Mouse (Mus musculus): ENCODE data around the gene 6430571L13Rik. TPM values are rescaled to one million over a fixed set of nuclear protein-coding genes. Genes with fewer than 3 reads are reported as not detected.

6430571L13Rik gene
- total and polyA plus RNA-seq, 3 experiments, result 0.09 to 0.72 (median 0.11) TPM

- Histone ChIP-seq H3K4me2 (ENCODE audit: insufficient read depth, low read depth, poor library complexity, severe bottlenecking) (no peak overlapping the region), H3K79me2 (replicated peaks; ENCODE audit: control insufficient read depth, extremely low read depth, insufficient read depth, poor library complexity, severe bottlenecking) (no peaks in the 10 kb centered on the region), H3K9me3 (replicated peaks; ENCODE audit: low read length) (no peaks in the 10 kb centered on the region), H3K4me1 (ENCODE audit: control insufficient read depth in 1 of 2, insufficient read depth in 2 of 2) (peaks cover 26 to 64% of the 10 kb centered on the region in 2 experiments), H3K4me3 (replicated peaks in 1 of 3; ENCODE audit: low read depth in 2 of 3, low read length in 2 of 3, poor library complexity in 1 of 3) (no peak overlapping the region), H3K9ac (ENCODE audit: insufficient read depth, low read depth) (no peak overlapping the region), H3K36me3 (replicated peaks in 1 of 2; ENCODE audit: control insufficient read depth in 1 of 2, insufficient read depth in 1 of 2, low read length in 1 of 2) (peaks cover 7 to 49% of the 10 kb centered on the region in 2 experiments), H3K27ac (ENCODE audit: insufficient read depth, low read depth) (no peak overlapping the region), H3K27me3 (replicated peaks) (peaks cover 7% of the 10 kb centered on the region)
- dilution Hi-C loops (cut with MboI; ENCODE audit: extremely low pct_ligation_motif_present, extremely low pct_unique_long_range_greater_than_20kb, low sequenced_read_pairs), result no loop called here
- DNase-seq (ENCODE audit: extremely low read depth), result no peak
- in situ Hi-C loops (cut with MboI; ENCODE audit: low pct_ligation_motif_present, low pct_unique_long_range_greater_than_20kb, low sequenced_read_pairs), result loop anchor here (5.0 kb wide), 1 partner anchor 39 kb away; the partner anchor contains the start of gene Cish
- TF ChIP-seq CHD2 (IDR thresholded peaks at IDR 0.05; ENCODE audit: low read length) (no peak), USF2 (conservative IDR thresholded peaks at IDR 0.05; ENCODE audit: low read depth, low read length) (no peak), MAFK (IDR thresholded peaks at IDR 0.05; ENCODE audit: insufficient replicate concordance, low read length) (no peak), E2F4 (IDR thresholded peaks at IDR 0.05; ENCODE audit: insufficient replicate concordance, low read depth, low read length) (no peak), IRF4 (IDR thresholded peaks at IDR 0.05; ENCODE audit: low read depth, low read length) (no peak), NELFE (IDR thresholded peaks at IDR 0.05; ENCODE audit: low read depth, low read length) (no peak), ETS1 (conservative IDR thresholded peaks at IDR 0.05; ENCODE audit: low read depth, low read length) (no peak), MYC (IDR thresholded peaks at IDR 0.05; ENCODE audit: low read depth, low read length) (no peak), PAX5 (IDR thresholded peaks at IDR 0.05; ENCODE audit: low read length) (no peak), JUND (conservative IDR thresholded peaks at IDR 0.05; ENCODE audit: low read depth, low read length) (no peak), MEF2A (IDR thresholded peaks at IDR 0.05; ENCODE audit: borderline replicate concordance, low read depth, low read length) (no peak), TCF12 (IDR thresholded peaks at IDR 0.05; ENCODE audit: low read depth, low read length) (no peak), MAX (IDR thresholded peaks at IDR 0.05; ENCODE audit: low read length) (no peak), CHD1 (IDR thresholded peaks at IDR 0.05; ENCODE audit: low read depth, low read length) (no peak), ZNF384 (IDR thresholded peaks at IDR 0.05; ENCODE audit: low read depth, low read length) (no peak)
These were observed 4.0 kb upstream of the 6430571L13Rik start for GRCm38 (mm10) chr9:107336386-107336785.

GRCm38 (mm10) chr9:107338172-107338883 is 2.1 kb upstream of the 6430571L13Rik start, which contains the start of gene Hemk1:
Gene Hemk1, minus strand, starts transcription at chr9:107338350.
- Histone ChIP-seq H3K79me2 (replicated peaks; ENCODE audit: control insufficient read depth, extremely low read depth, insufficient read depth, poor library complexity, severe bottlenecking) (no peaks in the 10 kb centered on the region), H3K4me1 (ENCODE audit: control insufficient read depth in 1 of 2, insufficient read depth in 2 of 2) (peaks cover 27 to 57% of the 10 kb centered on the region in 2 experiments), H3K36me3 (replicated peaks in 1 of 2; ENCODE audit: control insufficient read depth in 1 of 2, insufficient read depth in 1 of 2, low read length in 1 of 2) (peaks cover 0 to 30% of the 10 kb centered on the region in 2 experiments), H3K27ac (ENCODE audit: insufficient read depth, low read depth) (no peak within 1 kb of the TSS), H3K4me2 (ENCODE audit: insufficient read depth, low read depth, poor library complexity, severe bottlenecking) (peak within 1 kb of the TSS; percentile 94), H3K4me3 (replicated peaks in 1 of 3; ENCODE audit: low read depth in 2 of 3, low read length in 2 of 3, poor library complexity in 1 of 3) (peak within 1 kb of the TSS; percentile 69 to 89 (median 74)), H3K27me3 (replicated peaks) (peaks cover 26% of the 10 kb centered on the region), H3K9ac (ENCODE audit: insufficient read depth, low read depth) (peak within 1 kb of the TSS; percentile 76), H3K9me3 (replicated peaks; ENCODE audit: low read length) (no peaks in the 10 kb centered on the region)
- in situ Hi-C loops (cut with MboI; ENCODE audit: low pct_ligation_motif_present, low pct_unique_long_range_greater_than_20kb, low sequenced_read_pairs), result loop anchor here (5.0 kb wide), 1 partner anchor 41 kb away; the partner anchor contains the start of gene Cish
- peak; percentile 90 for DNase-seq (ENCODE audit: extremely low read depth)
- dilution Hi-C loops (cut with MboI; ENCODE audit: extremely low pct_ligation_motif_present, extremely low pct_unique_long_range_greater_than_20kb, low sequenced_read_pairs), result no loop called here
- TF ChIP-seq POLR2AphosphoS2 (IDR thresholded peaks at IDR 0.05; ENCODE audit: low read depth, low read length) (no peak), TBP (conservative IDR thresholded peaks at IDR 0.05; ENCODE audit: low read depth, low read length) (peak; percentile 76), BHLHE40 (IDR thresholded peaks at IDR 0.05; ENCODE audit: low read depth, low read length) (no peak; the same call in 1 of the 2 replicates), SMC3 (IDR thresholded peaks at IDR 0.05; ENCODE audit: low read depth, low read length) (no peak), ETS1 (conservative IDR thresholded peaks at IDR 0.05; ENCODE audit: low read depth, low read length) (0 out of 2 replicates have a peak, but pooled peaks have one; percentile 12), ZMIZ1 (IDR thresholded peaks at IDR 0.05; ENCODE audit: low read depth, low read length) (peak; percentile 79), EP300 (IDR thresholded peaks at IDR 0.05; ENCODE audit: low read length) (no peak), CTCF (conservative IDR thresholded peaks at IDR 0.05 in 1 of 2, IDR thresholded peaks at IDR 0.05 in 1 of 2; ENCODE audit: low read depth in 2 of 2, low read length in 2 of 2) (0 out of 4 replicates have a peak, but pooled peaks of 1 of the 2 experiments have one; percentile 0), MEF2A (IDR thresholded peaks at IDR 0.05; ENCODE audit: borderline replicate concordance, low read depth, low read length) (peak; percentile 82), MXI1 (IDR thresholded peaks at IDR 0.05; ENCODE audit: low read depth, low read length) (peak; percentile 87), JUN (IDR thresholded peaks at IDR 0.05; ENCODE audit: insufficient read depth, low read depth, low read length) (no peak), ZKSCAN1 (IDR thresholded peaks at IDR 0.05; ENCODE audit: borderline replicate concordance, low read depth, low read length) (no peak), MAZ (IDR thresholded peaks at IDR 0.05; ENCODE audit: low read depth, low read length) (peak; percentile 90), USF1 (IDR thresholded peaks at IDR 0.05; ENCODE audit: low read depth, low read length) (no peak), IRF4 (IDR thresholded peaks at IDR 0.05; ENCODE audit: low read depth, low read length) (peak; percentile 80), CHD1 (IDR thresholded peaks at IDR 0.05; ENCODE audit: low read depth, low read length) (no peak), POLR2A (IDR thresholded peaks at IDR 0.05; ENCODE audit: low read depth, low read length) (peak; percentile 82), JUND (conservative IDR thresholded peaks at IDR 0.05; ENCODE audit: low read depth, low read length) (no peak), NELFE (IDR thresholded peaks at IDR 0.05; ENCODE audit: low read depth, low read length) (peak; percentile 79), RCOR1 (conservative IDR thresholded peaks at IDR 0.05; ENCODE audit: low read depth, low read length) (no peak), NRF1 (IDR thresholded peaks at IDR 0.05; ENCODE audit: low read depth, low read length) (no peak), ZC3H11A (IDR thresholded peaks at IDR 0.05; ENCODE audit: low read depth, low read length) (no peak)

All from CH12.LX (cell line).